Mouse (Mus musculus): Measurements from ENCODE around the gene Spam1.

Spam1 gene

DNA sequence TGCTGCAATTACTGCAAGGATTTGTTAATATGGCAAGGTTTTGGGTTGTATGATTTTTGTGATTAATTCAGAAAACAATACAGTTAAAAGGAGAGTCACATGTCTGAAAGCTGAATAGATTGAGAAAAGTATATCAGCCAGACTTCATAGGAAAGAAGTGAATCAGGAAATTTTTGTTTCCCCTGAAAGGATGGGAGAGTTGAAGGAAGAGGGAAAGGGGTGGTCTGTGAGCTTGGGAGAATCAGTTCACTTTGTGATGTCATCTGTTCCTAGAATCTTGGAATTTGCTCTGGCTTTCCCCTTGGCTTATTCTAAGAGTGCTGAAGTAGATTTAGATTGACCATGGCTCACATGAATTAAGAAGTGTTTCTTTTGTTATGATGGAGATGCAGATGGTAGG, at the start of gene Spam1:
Gene Spam1 (plus strand): TSS at position 301 of the 400 bp plus-strand sequence.
- no peak for DNase-seq (ENCODE audit: low spot score in 2 of 2)

DNA sequence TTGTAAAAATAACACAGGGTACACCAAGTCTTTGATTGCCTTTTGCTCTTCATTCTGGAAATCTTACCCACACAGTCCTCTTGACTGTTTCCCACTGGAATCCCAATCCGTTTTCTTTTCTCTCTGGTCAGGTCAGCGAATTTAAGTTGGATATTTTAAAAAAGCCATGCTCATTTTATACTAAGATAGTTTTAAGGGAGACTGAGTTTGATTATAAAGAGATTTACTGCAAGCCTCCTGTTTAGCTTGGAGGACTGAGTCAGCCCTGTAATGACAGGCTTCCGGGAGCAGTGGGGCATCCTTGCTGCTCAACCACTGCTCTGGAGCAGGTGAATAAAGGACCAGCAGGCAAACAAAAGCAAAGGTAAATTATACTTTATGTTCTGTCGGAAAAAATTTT, 43.0 kb upstream of the Spam1 start, which contains the start of gene Hyal4:
Gene Hyal4 (plus strand): TSS at position 301 of the 400 bp plus-strand sequence.
- DNase-seq (ENCODE audit: low spot score in 2 of 2), result no peak

DNA sequence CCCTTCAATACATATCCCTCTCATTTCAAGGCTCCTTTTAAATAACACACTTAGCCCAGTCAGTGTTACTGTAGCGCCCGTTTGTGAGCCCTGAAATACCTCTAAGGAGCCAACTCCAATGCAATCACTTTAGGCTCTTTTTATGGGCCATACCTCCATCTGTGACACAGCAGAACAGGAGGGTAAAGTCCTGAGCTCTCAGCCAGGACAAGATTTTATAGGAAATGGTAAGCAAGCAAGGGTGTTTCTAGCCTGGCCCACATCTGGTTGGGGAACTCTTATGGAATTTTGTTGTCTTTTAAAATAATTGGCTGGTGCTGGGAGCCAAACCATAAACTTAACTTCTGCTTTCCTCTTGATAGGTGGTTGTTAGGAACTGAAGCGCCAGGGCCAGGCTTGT, 31.7 kb upstream of the Spam1 start:
- DNase-seq (ENCODE audit: low spot score in 2 of 2), result no peak

DNA sequence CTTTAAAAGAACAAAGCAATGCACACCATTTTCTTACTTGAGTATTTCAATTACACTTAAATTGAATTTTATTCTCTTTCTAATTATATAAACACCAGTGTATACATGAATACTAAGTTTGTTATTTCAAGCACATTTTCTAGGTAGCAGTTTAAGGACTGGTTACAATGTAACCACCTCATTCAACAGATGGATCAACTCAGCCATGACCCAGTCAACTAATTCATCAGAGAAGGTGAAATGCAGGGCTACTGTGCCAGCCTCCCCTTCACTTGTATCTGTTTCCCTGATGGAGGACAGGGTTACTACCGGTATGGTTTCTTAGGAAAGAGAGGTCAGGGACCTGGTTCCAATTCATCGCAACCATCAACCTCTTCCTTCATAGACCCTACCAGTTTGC, 24.7 kb upstream of the Spam1 start:
- no peak for DNase-seq (ENCODE audit: low spot score in 2 of 2)

DNA sequence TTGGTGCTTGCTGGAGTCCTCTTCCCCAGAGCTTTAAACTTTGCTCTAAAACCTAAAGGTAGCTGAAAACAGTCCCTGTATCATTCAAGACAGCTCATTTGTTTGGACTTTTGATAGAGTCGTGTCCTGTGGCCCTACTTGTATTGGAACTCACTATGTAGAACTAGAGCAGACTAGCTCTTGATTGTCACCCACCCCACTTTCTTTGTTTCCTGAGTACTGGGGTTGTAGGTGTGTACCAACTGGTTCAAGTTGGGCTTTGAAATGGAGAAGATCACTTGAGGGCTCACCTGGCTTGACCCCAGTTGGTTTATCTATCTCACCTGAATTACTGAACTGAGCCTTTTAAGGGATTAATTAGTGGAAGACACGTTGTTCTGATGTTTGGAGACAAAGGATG, 11.8 kb upstream of the Spam1 start:
- DNase-seq (ENCODE audit: low spot score in 2 of 2), result no peak

DNA sequence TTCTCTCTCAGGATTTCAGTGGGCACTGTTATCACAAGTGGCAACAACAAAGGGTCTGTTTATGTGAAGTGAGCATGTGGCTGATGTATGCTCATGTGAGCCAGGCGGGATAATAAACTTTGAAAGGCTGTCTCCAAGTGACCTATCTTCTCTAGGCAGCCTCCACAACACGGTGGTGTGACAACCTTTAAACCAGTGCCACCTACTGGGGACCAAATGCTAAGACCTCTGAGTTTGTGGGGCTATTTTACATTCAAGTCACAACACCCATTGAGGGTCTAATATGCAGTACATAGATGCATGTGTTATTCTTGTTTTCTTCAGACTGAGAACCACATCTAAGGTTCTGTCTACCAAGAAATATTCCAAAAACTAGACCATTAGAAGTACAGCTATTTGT, 31.1 kb downstream of the Spam1 start:
- no peak for DNase-seq (ENCODE audit: low spot score in 2 of 2)
